Mouse (Mus musculus): ENCODE results near the gene Slc7a4. TPM values are rescaled to one million over a fixed set of nuclear protein-coding genes. Genes with fewer than 3 reads are reported as not detected.

The Slc7a4 gene
- total RNA-seq, 1 experiment from 2014 or later, result 8.3 TPM

Other genes starting within 250 kb of the Slc7a4 start
- gene Snap29, start 177.2 kb downstream of the Slc7a4 start, total RNA-seq (2021), result 22.9 TPM in 2 replicates
- gene Pi4ka, start 176.9 kb downstream of the Slc7a4 start, total RNA-seq (2021), result 71.7 and 73.6 TPM in 2 replicates
- 39.1 and 39.9 TPM in 2 replicates for gene Crkl, start 131.2 kb downstream of the Slc7a4 start, total RNA-seq (2021)
- 5.1 and 5.4 TPM in 2 replicates for gene Aifm3, start 93.6 kb downstream of the Slc7a4 start, total RNA-seq (2021)
- 75.3 and 75.6 TPM in 2 replicates for gene Lztr1, start 74.5 kb downstream of the Slc7a4 start, total RNA-seq (2021)
- gene Thap7, start 52.1 kb downstream of the Slc7a4 start, total RNA-seq (2021), result 29.4 and 33.3 TPM in 2 replicates
- gene Lrrc74b, start 22.0 kb downstream of the Slc7a4 start, total RNA-seq (2021), result 0.15 and 0.37 TPM in 2 replicates
- gene P2rx6, start 21.3 kb downstream of the Slc7a4 start, total RNA-seq (2021), result 0.45 and 0.56 TPM in 2 replicates
- gene Smpd4, start 36.1 kb upstream of the Slc7a4 start, total RNA-seq (2021), result 29.1 and 33.6 TPM in 2 replicates
- 2.0 and 3.8 TPM in 2 replicates for gene Ccdc74a, start 63.3 kb upstream of the Slc7a4 start, total RNA-seq (2021)
- gene Med15, start 149.7 kb upstream of the Slc7a4 start, total RNA-seq (2021), result 51.3 and 60.3 TPM in 2 replicates
- 40.3 and 43.1 TPM in 2 replicates for gene Klhl22, start 176.4 kb upstream of the Slc7a4 start, total RNA-seq (2021)
- gene Scarf2, start 214.1 kb upstream of the Slc7a4 start, total RNA-seq (2021), result 11.3 and 12.4 TPM in 2 replicates
- not detected in 2 replicates for gene B830017H08Rik, start 249.9 kb upstream of the Slc7a4 start, total RNA-seq (2021)

All from adrenal gland, postnatal 14 days (tissue).